Mouse (Mus musculus): ENCODE data around the gene Acin1. TPM values are rescaled to one million over a fixed set of nuclear protein-coding genes. Genes with fewer than 3 reads are reported as not detected.

Gene Acin1
- polyA plus RNA-seq, 1 experiment from 2014 or later: 119 TPM

DNA sequence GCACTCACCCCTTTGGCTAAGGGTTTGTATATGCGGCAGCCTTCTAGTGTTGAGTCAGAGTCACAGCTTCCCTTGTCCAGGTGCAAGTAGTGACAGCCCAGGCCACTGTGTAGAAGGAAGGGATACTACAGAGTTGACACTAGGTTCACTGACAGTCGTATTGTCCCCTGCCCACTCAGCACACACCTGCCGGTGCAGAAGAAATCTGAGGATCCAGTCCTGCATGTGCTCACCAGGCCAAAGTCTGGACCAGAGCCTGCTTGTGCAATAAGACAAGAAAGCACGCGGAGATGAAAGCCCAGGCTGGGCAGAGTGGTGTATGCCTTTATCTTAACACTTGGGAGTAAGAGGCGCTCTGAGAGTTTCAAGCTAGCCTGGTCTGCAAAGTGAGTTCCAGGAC lies 8.3 kb upstream of the Acin1 start:
- no peak overlapping the region for H3K4me2 ChIP-seq
- no peaks in the 10 kb centered on the region for H3K4me1 ChIP-seq
- no peak overlapping the region for H3K27ac ChIP-seq
- H3K27me3 ChIP-seq: no peaks in the 10 kb centered on the region
- 55% methylated on average over 6 of the region's 6 CpGs for WGBS
- H3K9ac ChIP-seq: no peak overlapping the region
- no peak overlapping the region for H3K4me3 ChIP-seq
- H3K36me3 ChIP-seq: peaks cover 24% of the 10 kb centered on the region; the same call in 1 of the 2 replicates
- ATAC-seq (ENCODE audit: borderline replicate concordance, extremely low read depth, low FRiP score, low TSS enrichment): no peak
- H3K9me3 ChIP-seq: no peaks in the 10 kb centered on the region

DNA sequence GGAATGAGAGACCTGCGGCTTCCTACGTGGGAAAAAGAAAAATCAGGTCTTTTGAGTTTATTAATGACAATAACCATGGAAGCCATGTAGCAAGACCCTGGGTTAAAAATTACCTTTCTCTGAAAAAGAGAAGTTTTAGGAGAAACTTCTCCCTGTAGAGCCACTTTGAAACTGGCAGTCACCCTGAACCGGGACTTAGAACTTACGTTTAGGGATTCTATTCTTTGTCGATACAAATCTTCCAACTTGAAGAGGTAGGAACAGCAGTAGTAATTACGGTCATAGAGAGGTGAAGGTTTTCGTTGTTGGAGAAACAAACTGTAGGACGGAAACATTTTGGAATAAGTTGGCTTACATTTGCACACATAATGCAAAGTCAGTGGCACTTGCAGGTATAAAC lies 520 bp upstream of the Acin1 start:
- Histone ChIP-seq H3K4me3 (peak overlapping the region; percentile 95), H3K9ac (peak overlapping the region; percentile 91), H3K4me2 (peak overlapping the region; percentile 53), H3K4me1 (peaks cover 20% of the 10 kb centered on the region), H3K36me3 (peaks cover 31% of the 10 kb centered on the region), H3K27ac (peak overlapping the region; percentile 97), H3K9me3 (no peaks in the 10 kb centered on the region), H3K27me3 (no peaks in the 10 kb centered on the region)
- ATAC-seq (ENCODE audit: borderline replicate concordance, extremely low read depth, low FRiP score, low TSS enrichment): no peak
- WGBS: 2% methylated on average over 8 of the region's 8 CpGs

GRCm38 (mm10) chr14:54686063-54686521 lies 639 bp downstream of the Acin1 start, which contains the start of gene 1700123O20Rik:
1700123O20Rik (plus strand) TSS chr14:54686216.
- Histone ChIP-seq H3K4me2 (peak within 1 kb of the TSS; percentile 64), H3K4me1 (peaks cover 20% of the 10 kb centered on the region), H3K4me3 (peak within 1 kb of the TSS; percentile 95), H3K27ac (peak within 1 kb of the TSS; percentile 97), H3K9me3 (no peaks in the 10 kb centered on the region), H3K36me3 (peaks cover 37% of the 10 kb centered on the region), H3K27me3 (no peaks in the 10 kb centered on the region), H3K9ac (peak within 1 kb of the TSS; percentile 98)
- under 1% methylated on average over 41 of the region's 41 CpGs for WGBS
- ATAC-seq (ENCODE audit: borderline replicate concordance, extremely low read depth, low FRiP score, low TSS enrichment): peak; percentile 83

DNA sequence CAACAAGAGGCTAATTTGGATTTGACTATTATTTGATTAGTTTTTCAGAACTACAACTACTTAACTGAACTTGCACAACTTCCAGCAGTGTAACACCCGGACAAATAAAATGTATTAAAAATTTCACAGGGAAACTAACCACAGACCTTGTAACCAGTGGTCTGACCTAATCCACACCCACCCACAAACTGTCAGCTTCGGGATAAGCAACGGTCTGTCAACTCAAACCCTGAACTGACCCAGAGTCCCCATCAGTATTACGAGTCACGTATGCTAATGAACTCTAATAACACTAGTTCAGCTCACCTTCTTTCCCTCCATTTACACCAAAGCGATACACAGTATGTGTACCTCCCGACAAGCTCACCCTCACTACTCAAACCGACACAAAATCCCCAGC lies 1.3 kb downstream of the Acin1 start:
- peak overlapping the region; percentile 64 for H3K4me2 ChIP-seq
- H3K27me3 ChIP-seq: no peaks in the 10 kb centered on the region
- peaks cover 31% of the 10 kb centered on the region for H3K36me3 ChIP-seq
- peaks cover 20% of the 10 kb centered on the region for H3K4me1 ChIP-seq
- no peaks in the 10 kb centered on the region for H3K9me3 ChIP-seq
- peak overlapping the region; percentile 97 for H3K27ac ChIP-seq
- WGBS: 6% methylated on average over 8 of the region's 8 CpGs
- ATAC-seq (ENCODE audit: borderline replicate concordance, extremely low read depth, low FRiP score, low TSS enrichment): no peak
- H3K4me3 ChIP-seq: peak overlapping the region; percentile 95
- H3K9ac ChIP-seq: peak overlapping the region; percentile 98

- 84% methylated on average over 3 of the region's 3 CpGs for whole genome bisulfite sequencing
- Histone ChIP-seq H3K9me3 (no peaks in the 10 kb centered on the region), H3K27me3 (no peaks in the 10 kb centered on the region), H3K27ac (no peak overlapping the region), H3K4me1 (peaks cover 13% of the 10 kb centered on the region), H3K4me2 (no peak overlapping the region), H3K36me3 (peaks cover 42% of the 10 kb centered on the region), H3K9ac (no peak overlapping the region), H3K4me3 (no peak overlapping the region)
- ATAC-seq (ENCODE audit: borderline replicate concordance, extremely low read depth, low FRiP score, low TSS enrichment): no peak
Measured at GRCm38 (mm10) chr14:54682396-54682795, 4.3 kb downstream of the Acin1 start.

GRCm38 (mm10) chr14:54678657-54679304 lies 8.0 kb downstream of the Acin1 start:
- Histone ChIP-seq H3K36me3 (peaks cover 60% of the 10 kb centered on the region), H3K27ac (no peak overlapping the region), H3K4me3 (no peak overlapping the region), H3K9ac (no peak overlapping the region), H3K27me3 (no peaks in the 10 kb centered on the region), H3K4me1 (no peaks in the 10 kb centered on the region), H3K4me2 (no peak overlapping the region), H3K9me3 (no peaks in the 10 kb centered on the region)
- ATAC-seq (ENCODE audit: borderline replicate concordance, extremely low read depth, low FRiP score, low TSS enrichment): no peak
- WGBS: 82% methylated on average over 16 of the region's 16 CpGs

GRCm38 (mm10) chr14:54676290-54676689 lies 10.4 kb downstream of the Acin1 start:
- WGBS: 89% methylated on average over 5 of the region's 5 CpGs
- H3K9me3 ChIP-seq: no peaks in the 10 kb centered on the region

GRCm38 (mm10) chr14:54674317-54674716 lies 12.4 kb downstream of the Acin1 start:
- Histone ChIP-seq H3K4me3 (no peak overlapping the region), H3K9me3 (no peaks in the 10 kb centered on the region), H3K4me2 (no peak overlapping the region), H3K4me1 (no peaks in the 10 kb centered on the region), H3K27ac (0 out of 2 replicates have a peak overlapping the region, but pooled peaks have one; percentile 6), H3K36me3 (peaks cover 65% of the 10 kb centered on the region), H3K9ac (no peak overlapping the region), H3K27me3 (no peaks in the 10 kb centered on the region)
- 44% methylated on average over 2 of the region's 2 CpGs for WGBS
- no peak for ATAC-seq (ENCODE audit: borderline replicate concordance, extremely low read depth, low FRiP score, low TSS enrichment)

More at GRCm38 (mm10) chr14:54676290-54676689, 10.4 kb downstream of the Acin1 start:
- ATAC-seq (ENCODE audit: borderline replicate concordance, extremely low read depth, low FRiP score, low TSS enrichment): no peak
- no peaks in the 10 kb centered on the region for H3K27me3 ChIP-seq
- H3K9ac ChIP-seq: no peak overlapping the region
- peaks cover 61% of the 10 kb centered on the region for H3K36me3 ChIP-seq
- H3K27ac ChIP-seq: no peak overlapping the region
- H3K4me1 ChIP-seq: no peaks in the 10 kb centered on the region
- H3K4me2 ChIP-seq: no peak overlapping the region
- no peak overlapping the region for H3K4me3 ChIP-seq

- no peak overlapping the region for H3K27ac ChIP-seq
- H3K9me3 ChIP-seq: no peaks in the 10 kb centered on the region
- WGBS: 75% methylated on average over 4 of the region's 4 CpGs
- H3K36me3 ChIP-seq: peaks cover 70% of the 10 kb centered on the region
- H3K4me2 ChIP-seq: no peak overlapping the region
- no peaks in the 10 kb centered on the region for H3K27me3 ChIP-seq
- no peak overlapping the region for H3K4me3 ChIP-seq
- H3K4me1 ChIP-seq: no peaks in the 10 kb centered on the region
- H3K9ac ChIP-seq: no peak overlapping the region
- ATAC-seq (ENCODE audit: borderline replicate concordance, extremely low read depth, low FRiP score, low TSS enrichment): no peak
Measured at GRCm38 (mm10) chr14:54669381-54669780, 17.4 kb downstream of the Acin1 start.

GRCm38 (mm10) chr14:54664477-54665222 lies 22.1 kb downstream of the Acin1 start:
- 87% methylated on average over 10 of the region's 10 CpGs for WGBS
- Histone ChIP-seq H3K27ac (no peak overlapping the region), H3K4me3 (no peak overlapping the region), H3K9me3 (no peaks in the 10 kb centered on the region), H3K36me3 (peaks cover 89% of the 10 kb centered on the region), H3K4me1 (no peaks in the 10 kb centered on the region), H3K27me3 (no peaks in the 10 kb centered on the region), H3K4me2 (no peak overlapping the region), H3K9ac (no peak overlapping the region)
- ATAC-seq (ENCODE audit: borderline replicate concordance, extremely low read depth, low FRiP score, low TSS enrichment): no peak

DNA sequence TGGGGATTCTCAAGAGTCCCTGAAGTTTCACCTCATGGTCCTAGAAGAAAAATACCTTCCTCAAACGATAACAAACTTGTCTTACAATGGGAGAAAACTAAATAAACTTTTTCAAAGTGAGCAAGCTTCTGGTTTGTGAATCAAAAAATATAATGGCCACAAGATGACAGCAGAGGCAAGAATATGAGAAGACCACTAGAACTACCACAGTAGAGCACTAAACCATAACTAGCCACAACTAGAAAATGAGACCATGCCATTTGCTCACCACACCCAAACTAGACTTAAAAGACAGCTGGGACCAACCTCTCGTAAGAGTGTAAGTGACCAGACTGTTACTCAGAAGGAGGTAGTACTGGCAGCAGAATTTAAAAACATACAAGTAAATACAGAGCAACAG lies 26.7 kb downstream of the Acin1 start:
- no peaks in the 10 kb centered on the region for H3K4me1 ChIP-seq
- ATAC-seq (ENCODE audit: borderline replicate concordance, extremely low read depth, low FRiP score, low TSS enrichment): no peak
- no peak overlapping the region for H3K4me3 ChIP-seq
- no peak overlapping the region for H3K27ac ChIP-seq
- no peaks in the 10 kb centered on the region for H3K27me3 ChIP-seq
- H3K9ac ChIP-seq: no peak overlapping the region
- peaks cover 96% of the 10 kb centered on the region for H3K36me3 ChIP-seq
- H3K4me2 ChIP-seq: no peak overlapping the region
- WGBS: 80% methylated on average over 2 of the region's 2 CpGs
- no peaks in the 10 kb centered on the region for H3K9me3 ChIP-seq

- Histone ChIP-seq H3K9ac (peak overlapping the region; percentile 76), H3K9me3 (no peaks in the 10 kb centered on the region), H3K4me2 (peak overlapping the region; percentile 57), H3K27me3 (no peaks in the 10 kb centered on the region), H3K27ac (peak overlapping the region; percentile 69), H3K4me3 (peak overlapping the region; percentile 66), H3K4me1 (peaks cover 30% of the 10 kb centered on the region), H3K36me3 (peaks cover 63% of the 10 kb centered on the region)
- ATAC-seq (ENCODE audit: borderline replicate concordance, extremely low read depth, low FRiP score, low TSS enrichment): peak; percentile 90
- 2% methylated on average over 12 of the region's 12 CpGs for WGBS
Measured at GRCm38 (mm10) chr14:54653496-54653895, 33.2 kb downstream of the Acin1 start.
